Mouse (Mus musculus) forebrain, embryonic 10.5 days (tissue): ENCODE results near the gene Dync1i2. TPM values are rescaled to one million over a fixed set of nuclear protein-coding genes. Genes with fewer than 3 reads are reported as not detected.

Source experiments
- DNase-seq: peaks from one replicate; pipeline ENCODE4 v3.0.0-alpha.2; 2017; ENCODE audit warnings: low spot score; ENCODE audit errors: extremely low spot score
- H3K27ac ChIP-seq: fragments of 300-500 bp; sonication (generic); 2 replicates; pipeline ENCODE4 v1.5.1; 2016; ENCODE audit warnings: mild to moderate bottlenecking
- H3K27me3 ChIP-seq: fragments of 300-500 bp; sonication (generic); 2 replicates; pipeline ENCODE4 v1.6.1; 2016; ENCODE audit warnings: mild to moderate bottlenecking; ENCODE audit not compliant: poor library complexity, severe bottlenecking
- H3K36me3 ChIP-seq: fragments of 300-500 bp; sonication (generic); replicated peaks from 2 replicates; pipeline ENCODE4 v1.6.1; 2016; ENCODE audit warnings: mild to moderate bottlenecking, moderate library complexity
- H3K4me1 ChIP-seq: fragments of 300-500 bp; sonication (generic); 2 replicates; pipeline ENCODE4 v1.6.1; 2016
- H3K4me3 ChIP-seq: fragments of 300-500 bp; sonication (generic); 2 replicates; pipeline ENCODE4 v1.5.1; 2016; ENCODE audit warnings: mild to moderate bottlenecking, moderate library complexity
- H3K9me3 ChIP-seq: fragments of 300-500 bp; sonication (generic); 2 replicates; pipeline ENCODE4 v1.6.1; 2016; ENCODE audit warnings: mild to moderate bottlenecking, moderate library complexity
- WGBS: fragments of 180-500 bp; shearing (Covaris S2); methylation state at CpG from one replicate; pipeline ENCODE4 v1.1.7; 2016; 5-methylcytosine and 5-hydroxymethylcytosine counted together
- polyA plus RNA-seq: library from polyadenylated mRNA; unstranded; fragments of >200 nt; fragmentation: Nextera tagmentation; extraction: Ambion mirVana; gene quantifications from 2 replicates; pipeline ENCODE4 v1.2.1, GENCODE M21; 2016

Dync1i2 gene
- polyA plus RNA-seq, 1 experiment from 2014 or later = 102 TPM

DNA sequence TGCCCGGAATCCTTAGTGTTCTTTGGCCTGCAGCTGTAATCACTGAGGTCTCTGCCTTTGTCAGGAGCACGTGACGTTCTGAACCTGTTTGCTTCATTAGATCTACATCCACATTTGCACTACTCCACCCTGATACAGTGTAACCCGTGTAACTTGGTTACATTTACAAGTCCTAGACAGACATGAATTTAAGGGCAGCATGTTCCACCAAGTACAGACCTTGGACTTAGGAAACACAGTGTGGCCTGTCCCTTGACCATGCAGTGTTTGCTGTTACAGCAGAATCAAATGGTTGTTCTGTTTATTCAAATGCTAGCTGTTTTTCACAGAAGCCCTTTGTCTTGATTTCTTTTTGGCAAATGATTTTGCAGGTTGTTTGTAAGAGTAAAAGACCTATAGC lies 43.3 kb downstream of the Dync1i2 start:
- WGBS = 91% methylated on average over 4 of the region's 4 CpGs
- Histone ChIP-seq H3K27ac (no peak overlapping the region), H3K4me1 (no peaks in the 10 kb centered on the region), H3K9me3 (no peaks in the 10 kb centered on the region), H3K36me3 (peaks cover 93% of the 10 kb centered on the region), H3K27me3 (no peaks in the 10 kb centered on the region), H3K4me3 (no peak overlapping the region)
- DNase-seq = no peak

DNA sequence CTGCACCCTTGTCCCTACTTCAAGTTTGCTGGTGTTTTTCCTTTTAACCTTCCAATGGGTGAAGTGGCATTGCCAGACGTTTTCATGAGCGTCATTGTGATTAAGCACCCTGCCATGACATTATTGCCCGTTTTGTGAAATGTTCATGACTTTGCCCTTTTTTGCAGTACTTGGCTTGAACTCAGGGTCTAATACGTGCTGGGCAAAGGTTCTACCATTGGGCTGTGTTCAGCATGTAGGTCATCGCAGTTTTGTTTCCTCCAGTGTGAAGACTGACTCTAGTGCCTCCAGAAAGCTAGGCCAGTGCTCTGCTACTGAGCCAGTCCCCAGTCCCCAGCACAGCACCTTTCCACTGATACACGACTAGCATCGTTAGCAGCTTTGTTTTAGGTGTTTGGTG lies 45.1 kb downstream of the Dync1i2 start:
- Histone ChIP-seq H3K4me3 (no peak overlapping the region), H3K9me3 (no peaks in the 10 kb centered on the region), H3K27ac (no peak overlapping the region), H3K27me3 (no peaks in the 10 kb centered on the region), H3K4me1 (no peaks in the 10 kb centered on the region), H3K36me3 (peaks cover 92% of the 10 kb centered on the region)
- WGBS = 96% methylated on average over 7 of the region's 7 CpGs
- DNase-seq = no peak

DNA sequence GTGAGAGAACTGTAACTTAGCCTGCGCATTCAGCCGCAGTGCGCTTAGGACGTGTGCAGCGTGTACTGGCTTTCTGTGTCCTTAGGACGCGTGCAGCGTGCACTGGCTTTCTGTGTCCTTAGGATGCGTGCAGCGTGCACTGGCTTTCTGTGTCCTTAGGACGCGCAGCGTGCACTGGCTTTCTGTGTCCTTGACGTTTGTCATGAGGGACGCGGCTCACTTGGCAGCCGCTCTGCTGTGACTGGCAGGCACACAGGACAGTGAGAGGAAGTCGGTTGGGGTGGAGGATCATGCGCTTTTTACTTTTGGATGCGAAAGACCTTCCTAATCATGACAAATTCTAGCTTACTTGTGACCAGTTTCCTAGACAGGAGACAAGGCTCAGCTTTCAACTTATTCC lies 53.1 kb downstream of the Dync1i2 start:
- no peaks in the 10 kb centered on the region for H3K9me3 ChIP-seq
- H3K36me3 ChIP-seq = peaks cover 87% of the 10 kb centered on the region
- no peaks in the 10 kb centered on the region for H3K27me3 ChIP-seq
- WGBS = 97% methylated on average over 20 of the region's 20 CpGs
- H3K4me3 ChIP-seq = no peak overlapping the region
- H3K27ac ChIP-seq = no peak overlapping the region
- no peak for DNase-seq
- no peaks in the 10 kb centered on the region for H3K4me1 ChIP-seq

DNA sequence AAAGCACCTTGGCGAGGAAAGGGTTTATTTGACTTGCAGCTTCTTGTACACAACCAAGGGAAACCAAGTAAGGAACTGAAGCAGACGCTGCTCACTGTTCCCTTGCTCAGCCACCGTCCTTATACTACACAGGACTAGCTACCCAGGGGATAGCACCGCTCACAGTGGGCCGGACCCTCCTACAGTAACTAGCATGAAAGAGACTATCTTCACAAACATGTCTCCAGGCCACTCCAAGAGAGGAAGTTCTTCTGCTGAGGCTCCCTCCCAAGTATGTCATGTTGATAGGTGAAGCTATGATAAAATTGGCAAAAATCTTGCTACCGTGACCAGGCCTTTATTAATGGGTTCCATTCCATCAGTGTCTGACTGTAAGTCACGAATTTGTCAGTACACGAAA lies 57.2 kb downstream of the Dync1i2 start:
- DNase-seq = no peak
- 94% methylated on average over 8 of the region's 8 CpGs for WGBS
- peaks cover 48% of the 10 kb centered on the region for H3K36me3 ChIP-seq
- no peaks in the 10 kb centered on the region for H3K27me3 ChIP-seq
- H3K4me1 ChIP-seq = no peaks in the 10 kb centered on the region
- no peak overlapping the region for H3K4me3 ChIP-seq
- no peaks in the 10 kb centered on the region for H3K9me3 ChIP-seq
- H3K27ac ChIP-seq = no peak overlapping the region

DNA sequence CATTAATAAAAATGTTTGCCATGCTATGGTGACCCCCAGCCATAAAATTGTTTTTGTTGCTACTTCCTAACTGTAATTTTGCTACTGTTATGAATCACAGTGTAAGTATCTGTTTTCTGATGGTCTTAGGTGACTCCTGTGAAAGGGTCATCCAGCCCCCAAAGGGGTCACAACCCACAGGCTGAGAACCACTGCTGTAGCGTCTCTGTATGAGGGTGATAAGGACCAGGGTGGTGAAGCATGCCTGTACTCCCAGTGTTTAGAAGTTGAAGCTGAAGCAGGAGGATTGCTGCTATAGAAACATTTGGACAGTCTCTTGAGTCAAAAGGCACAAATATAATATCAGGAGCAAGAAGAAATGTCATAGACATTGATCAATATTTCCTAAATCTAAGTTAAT lies 57.8 kb downstream of the Dync1i2 start:
- no peak overlapping the region for H3K27ac ChIP-seq
- no peaks in the 10 kb centered on the region for H3K4me1 ChIP-seq
- no peak overlapping the region for H3K4me3 ChIP-seq
- H3K9me3 ChIP-seq = no peaks in the 10 kb centered on the region
- 69% methylated on average over 1 of the region's 1 CpGs for WGBS
- DNase-seq = no peak
- no peaks in the 10 kb centered on the region for H3K27me3 ChIP-seq
- peaks cover 42% of the 10 kb centered on the region for H3K36me3 ChIP-seq

DNA sequence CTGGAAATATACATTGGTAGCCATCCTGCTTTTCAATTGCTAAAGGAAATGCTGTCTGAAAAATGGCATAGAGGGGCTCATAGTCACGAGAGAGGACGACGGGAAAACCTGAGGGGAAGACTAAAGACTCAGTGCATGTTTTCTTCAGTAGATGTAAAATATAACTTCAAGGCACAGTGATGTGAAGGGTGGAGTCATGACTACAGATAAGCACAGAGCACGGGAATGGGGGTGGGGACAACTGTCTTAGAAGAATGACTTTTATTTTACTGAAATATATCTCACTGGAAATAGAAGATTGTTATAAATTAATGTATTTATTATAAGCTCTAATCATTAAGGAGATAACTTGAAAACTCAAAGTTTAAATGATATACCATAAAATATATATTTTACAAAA lies 58.6 kb downstream of the Dync1i2 start:
- no peaks in the 10 kb centered on the region for H3K9me3 ChIP-seq
- WGBS = 88% methylated on average over 4 of the region's 4 CpGs
- no peak for DNase-seq

DNA sequence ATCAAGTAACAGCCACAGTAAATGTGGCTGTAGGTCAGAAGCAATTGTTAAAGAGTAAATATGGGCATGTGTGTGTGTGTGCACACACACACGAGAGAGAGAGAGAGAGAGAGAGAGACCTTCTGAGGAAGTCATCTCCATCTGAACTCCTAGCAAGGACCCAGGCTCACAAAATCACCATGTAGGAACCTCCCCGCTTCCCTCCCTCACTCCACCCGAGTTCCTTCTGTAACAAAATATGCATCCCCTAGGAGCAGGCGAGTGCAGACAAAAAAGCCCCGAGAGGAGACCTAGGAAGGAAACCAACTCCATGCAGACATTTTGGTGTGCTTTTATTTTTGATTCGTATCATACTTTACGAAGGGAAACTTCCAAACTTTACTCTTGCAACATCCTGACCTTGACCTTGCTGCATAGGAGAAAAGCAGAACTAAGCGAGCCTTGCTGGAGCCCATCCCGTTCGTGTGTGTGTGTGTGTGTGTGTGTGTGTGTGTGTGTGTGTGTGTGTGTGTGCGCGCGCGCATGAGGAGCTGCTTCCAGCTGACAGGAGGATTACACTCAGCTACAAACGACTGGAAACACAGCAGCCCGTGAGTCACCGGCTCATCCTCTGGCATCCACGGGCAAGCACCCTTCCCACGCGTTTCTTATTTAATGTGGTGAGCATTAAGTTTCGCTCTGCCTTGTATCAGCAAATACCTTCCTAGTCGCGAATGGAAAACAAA lies 62.6 kb downstream of the Dync1i2 start:
- no peaks in the 10 kb centered on the region for H3K9me3 ChIP-seq
- no peak for DNase-seq
- H3K27ac ChIP-seq = no peak overlapping the region
- WGBS = 78% methylated on average over 23 of the region's 23 CpGs
- no peaks in the 10 kb centered on the region for H3K27me3 ChIP-seq
- H3K4me3 ChIP-seq = no peak overlapping the region
- peaks cover 20% of the 10 kb centered on the region for H3K36me3 ChIP-seq
- peaks cover 11% of the 10 kb centered on the region for H3K4me1 ChIP-seq

More for the DNA sequence above, 58.6 kb downstream of the Dync1i2 start:
- no peaks in the 10 kb centered on the region for H3K4me1 ChIP-seq
- no peak overlapping the region for H3K4me3 ChIP-seq
- H3K27me3 ChIP-seq = no peaks in the 10 kb centered on the region
- H3K27ac ChIP-seq = no peak overlapping the region
- peaks cover 38% of the 10 kb centered on the region for H3K36me3 ChIP-seq

DNA sequence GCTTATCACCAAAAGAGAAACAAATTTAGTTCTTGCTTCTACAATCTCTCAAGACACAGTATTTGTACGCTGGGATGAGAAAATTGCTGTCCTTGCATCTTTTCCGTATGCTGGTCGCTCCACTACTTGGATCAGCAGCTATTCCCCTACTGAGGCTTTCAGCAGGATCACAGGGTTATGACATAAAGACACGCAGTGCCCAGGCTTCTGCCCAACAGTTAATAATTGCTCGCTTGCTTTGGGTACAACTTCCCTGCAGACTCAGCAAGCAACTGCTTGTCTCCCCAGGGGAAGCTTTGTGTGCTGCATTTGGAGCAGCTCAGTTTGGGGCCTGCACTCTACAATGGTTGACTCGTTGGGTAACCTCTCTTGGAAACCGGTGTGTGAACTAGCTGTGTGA lies 64.2 kb downstream of the Dync1i2 start:
- Histone ChIP-seq H3K27ac (no peak overlapping the region), H3K36me3 (peaks cover 23% of the 10 kb centered on the region), H3K4me1 (peaks cover 16% of the 10 kb centered on the region), H3K9me3 (no peaks in the 10 kb centered on the region), H3K27me3 (no peaks in the 10 kb centered on the region), H3K4me3 (no peak overlapping the region)
- no peak for DNase-seq
- WGBS = 86% methylated on average over 7 of the region's 7 CpGs

DNA sequence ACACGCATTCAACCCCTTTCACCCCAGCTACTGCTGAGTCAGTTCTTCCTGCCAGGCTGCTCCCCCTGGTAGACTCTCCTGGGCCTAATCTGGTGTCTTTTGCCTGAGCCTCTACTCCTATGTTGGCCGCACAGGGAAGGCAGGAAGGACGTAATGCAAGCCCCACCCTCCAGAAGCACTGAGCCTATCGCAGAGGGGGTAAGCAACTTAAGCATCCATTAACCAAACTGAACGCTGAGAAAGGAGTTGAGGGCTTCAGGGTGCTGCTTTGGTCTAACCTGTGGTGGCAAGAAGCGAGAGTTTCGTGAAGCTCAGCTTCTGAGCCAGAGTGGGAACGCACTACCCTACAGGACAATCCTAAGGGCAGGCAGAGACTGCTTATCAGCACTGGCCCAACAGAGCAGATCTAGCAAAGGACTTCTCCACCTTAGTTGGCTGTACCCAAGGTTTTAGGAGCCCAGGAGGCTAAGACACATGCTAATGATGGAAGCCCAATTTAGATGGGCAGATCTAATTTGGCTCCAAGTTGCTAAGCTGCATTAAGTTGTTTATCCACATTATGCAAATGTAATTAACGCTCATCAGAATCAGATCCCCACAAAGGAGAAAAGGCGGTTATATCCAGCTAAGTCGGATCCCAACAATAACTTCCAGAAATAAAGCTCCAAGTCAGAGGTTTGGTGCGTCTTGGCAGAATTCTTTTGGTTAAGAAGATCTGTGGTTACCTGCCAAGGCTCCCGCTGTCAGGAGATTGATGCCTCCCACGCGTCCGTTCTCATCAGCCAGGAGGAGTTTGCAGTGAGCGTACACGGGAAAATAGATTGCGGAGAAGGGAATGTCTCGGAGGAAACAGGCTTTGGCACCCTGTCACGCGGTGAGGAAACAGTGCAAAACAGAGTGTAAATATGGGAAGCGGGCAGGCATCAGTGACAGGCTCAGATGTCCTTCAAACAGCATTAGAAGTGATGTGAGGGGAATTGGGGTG lies 67.6 kb downstream of the Dync1i2 start:
- 83% methylated on average over 23 of the region's 23 CpGs for WGBS

DNA sequence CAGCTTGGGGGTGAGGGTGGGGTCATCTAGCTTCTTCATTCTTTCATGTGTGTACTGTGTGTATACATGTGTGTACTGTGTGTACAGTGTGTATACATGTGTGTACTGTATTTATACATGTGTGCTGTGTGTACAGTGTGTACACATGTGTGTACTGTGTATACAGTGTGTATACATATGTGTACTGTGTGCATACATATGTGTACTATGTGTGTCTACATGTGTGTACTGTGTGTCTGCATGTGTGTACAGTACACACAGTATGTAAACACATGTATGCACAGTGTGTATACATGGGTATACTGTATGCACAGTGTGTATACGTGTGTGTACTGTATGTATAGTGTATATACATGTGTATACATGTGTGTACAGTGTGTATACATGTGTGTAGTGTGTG lies 70.5 kb downstream of the Dync1i2 start:
- H3K27me3 ChIP-seq = no peaks in the 10 kb centered on the region
- no peak overlapping the region for H3K27ac ChIP-seq
- H3K4me3 ChIP-seq = no peak overlapping the region
- no peak for DNase-seq
- H3K36me3 ChIP-seq = peaks cover 18% of the 10 kb centered on the region
- 77% methylated on average over 1 of the region's 1 CpGs for WGBS
- H3K9me3 ChIP-seq = no peaks in the 10 kb centered on the region
- peaks cover 21% of the 10 kb centered on the region for H3K4me1 ChIP-seq

More for the DNA sequence above, 67.6 kb downstream of the Dync1i2 start:
- H3K9me3 ChIP-seq = no peaks in the 10 kb centered on the region
- no peaks in the 10 kb centered on the region for H3K27me3 ChIP-seq
- DNase-seq = no peak
- H3K4me3 ChIP-seq = no peak overlapping the region
- H3K4me1 ChIP-seq = peaks cover 22% of the 10 kb centered on the region
- H3K36me3 ChIP-seq = peaks cover 33% of the 10 kb centered on the region
- H3K27ac ChIP-seq = 0 out of 2 replicates have a peak overlapping the region, but pooled peaks have one; percentile 31

DNA sequence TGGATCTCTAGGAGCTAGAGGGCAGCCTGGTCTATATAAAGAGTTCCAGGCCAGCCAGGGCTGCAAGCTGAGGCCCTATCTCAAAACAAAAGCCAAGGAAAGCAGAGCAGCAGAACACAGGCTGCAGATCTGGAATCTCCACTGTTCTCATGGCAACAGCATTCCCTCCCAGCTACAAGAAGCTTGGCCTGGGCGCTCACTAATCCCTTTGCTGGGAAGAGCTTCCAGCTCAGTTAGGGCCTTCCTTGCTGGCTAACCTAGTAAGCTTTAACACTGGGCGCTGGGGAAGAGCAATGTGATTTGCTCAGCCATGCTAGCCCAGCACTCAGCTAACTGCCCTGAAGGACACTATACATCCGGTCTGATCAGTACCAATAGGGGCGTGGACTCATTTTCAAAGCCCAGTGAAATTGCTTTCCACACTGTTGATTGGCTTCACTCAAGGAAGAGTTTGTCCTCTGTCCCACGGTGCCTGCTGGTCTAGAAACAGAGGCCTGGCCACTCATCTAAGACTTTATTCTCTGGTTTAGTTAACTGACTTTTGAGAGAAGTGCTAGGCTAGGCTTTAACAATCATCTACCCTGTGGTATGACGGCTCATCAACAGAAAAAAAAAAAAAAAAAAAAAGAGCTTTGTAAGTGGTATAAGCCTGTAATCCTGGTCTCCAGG lies 78.7 kb downstream of the Dync1i2 start:
- Histone ChIP-seq H3K9me3 (no peaks in the 10 kb centered on the region), H3K4me1 (peaks cover 49% of the 10 kb centered on the region), H3K27me3 (no peaks in the 10 kb centered on the region), H3K27ac (peak overlapping the region; percentile 57), H3K36me3 (peaks cover 4% of the 10 kb centered on the region), H3K4me3 (no peak overlapping the region)
- DNase-seq = peak; percentile 40
- 40% methylated on average over 6 of the region's 6 CpGs for WGBS

DNA sequence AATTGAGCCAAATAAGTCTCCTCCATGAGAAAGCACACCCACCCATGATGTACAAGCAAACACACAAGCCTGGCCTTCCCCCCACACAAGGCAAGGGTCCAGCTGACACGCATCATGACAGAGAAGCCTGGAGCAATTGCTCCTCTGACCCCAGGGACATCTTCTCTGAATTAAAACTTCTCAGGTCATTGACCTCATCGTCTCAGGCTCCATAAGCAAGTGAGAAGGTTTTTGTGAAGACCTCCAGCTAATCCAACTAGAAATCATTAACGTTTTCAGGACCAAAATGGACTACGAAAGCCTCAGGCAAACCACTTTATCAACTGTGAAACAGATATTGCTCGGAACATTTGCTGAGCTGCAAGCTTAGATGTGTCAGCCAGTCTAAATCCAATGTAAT lies 80.1 kb downstream of the Dync1i2 start:
- Histone ChIP-seq H3K9me3 (no peaks in the 10 kb centered on the region), H3K4me1 (peaks cover 61% of the 10 kb centered on the region), H3K27me3 (no peaks in the 10 kb centered on the region), H3K4me3 (no peak overlapping the region), H3K27ac (no peak overlapping the region), H3K36me3 (peaks cover 4% of the 10 kb centered on the region)
- DNase-seq = no peak
- WGBS = 43% methylated on average over 5 of the region's 5 CpGs
